Mouse (Mus musculus) cerebellum, postnatal 10 days (tissue): ENCODE data around the gene Grk1.

Source experiments
- DNase-seq, 2 experiments: peaks; one replicate each; pipeline ENCODE4 v3.0.0; 2021; ENCODE audit warnings: mixed read lengths in 2 of 2

The Grk1 gene

DNA sequence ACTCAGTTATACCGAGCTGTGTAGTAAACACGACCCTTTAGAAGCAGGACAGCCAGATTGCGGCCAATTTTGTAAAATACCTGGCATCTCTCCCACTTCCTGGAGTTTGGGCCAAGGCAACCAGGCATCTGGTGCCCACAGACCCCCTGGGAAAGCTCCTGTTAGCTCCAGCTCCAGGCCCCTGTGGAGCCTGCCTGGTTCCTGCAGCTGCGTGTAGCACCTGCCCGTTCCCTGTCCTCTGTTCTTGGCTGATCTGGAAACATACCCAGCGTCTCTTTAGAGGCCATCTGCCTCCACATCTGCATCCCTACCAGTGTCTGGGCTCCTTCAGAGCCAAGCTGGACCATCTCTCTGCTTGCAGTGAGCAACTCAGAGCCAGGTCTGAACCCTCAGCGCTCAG lies 25.5 kb downstream of the Grk1 start:
- peak; percentile 63 to 75 for DNase-seq

DNA sequence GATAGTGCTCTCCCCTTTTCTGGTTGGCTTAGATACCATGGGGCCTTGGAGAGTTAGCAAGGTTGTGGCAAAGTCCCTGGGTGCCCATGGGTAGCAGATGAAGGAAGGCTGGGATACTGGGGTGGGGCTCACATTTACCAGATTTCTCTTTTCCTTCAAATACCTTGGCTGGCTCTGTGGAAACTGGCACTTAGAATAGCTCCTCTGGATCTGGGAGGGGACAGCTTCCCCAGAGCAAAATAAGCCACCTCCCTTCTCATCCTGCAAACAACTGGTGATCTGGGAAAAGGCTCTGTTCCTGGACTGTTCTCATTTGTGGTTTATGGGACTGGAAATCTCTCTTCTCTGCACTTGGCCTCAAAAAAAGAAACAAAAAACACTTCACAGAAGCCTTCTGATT lies 26.0 kb downstream of the Grk1 start:
- DNase-seq, result no peak

DNA sequence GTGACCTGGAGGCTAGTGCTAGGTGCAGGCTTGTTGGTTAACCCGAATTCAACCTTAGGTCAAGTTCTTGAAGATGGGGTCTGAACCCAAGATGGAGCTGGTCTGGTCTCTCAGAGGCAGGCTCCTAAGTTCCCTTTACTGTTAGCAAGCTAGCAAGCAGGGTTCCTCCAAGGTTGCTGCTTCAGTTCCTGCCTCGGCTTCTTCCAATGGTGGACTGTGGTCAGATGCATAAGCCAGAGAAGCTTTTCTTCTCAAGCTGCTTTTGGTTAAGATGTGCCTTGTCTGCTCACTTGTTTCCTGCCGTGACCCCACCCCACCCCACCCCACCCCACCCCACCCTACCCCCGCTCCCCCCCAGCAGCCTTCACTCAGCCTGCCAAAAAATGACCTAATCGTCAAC lies 28.2 kb downstream of the Grk1 start:
- DNase-seq, result no peak

DNA sequence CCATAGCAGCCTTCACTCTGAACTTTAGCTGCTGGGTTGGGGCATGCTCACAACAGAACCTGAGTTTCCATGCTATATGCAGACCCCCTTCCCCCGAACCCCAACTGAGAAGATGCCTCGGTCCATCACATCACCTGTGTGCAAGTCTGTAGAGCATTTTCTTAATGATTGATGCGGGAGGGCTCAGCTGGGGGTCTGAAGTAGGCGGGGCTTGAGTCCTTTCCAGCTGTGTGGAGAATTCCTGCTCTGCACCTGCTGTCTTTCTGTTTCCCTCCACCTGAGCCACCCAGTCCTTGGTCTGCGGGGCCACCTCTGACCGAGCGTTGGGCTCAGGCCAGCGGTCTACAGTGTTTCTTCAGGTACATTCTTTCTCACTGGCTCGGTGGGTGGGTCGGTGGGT lies 30.0 kb downstream of the Grk1 start, which contains the start of gene Tmem255b:
Gene Tmem255b, plus strand, starts transcription at position 301 of the 400 bp plus-strand sequence.
- peak in 1 of 2 experiments; percentile 19 for DNase-seq

DNA sequence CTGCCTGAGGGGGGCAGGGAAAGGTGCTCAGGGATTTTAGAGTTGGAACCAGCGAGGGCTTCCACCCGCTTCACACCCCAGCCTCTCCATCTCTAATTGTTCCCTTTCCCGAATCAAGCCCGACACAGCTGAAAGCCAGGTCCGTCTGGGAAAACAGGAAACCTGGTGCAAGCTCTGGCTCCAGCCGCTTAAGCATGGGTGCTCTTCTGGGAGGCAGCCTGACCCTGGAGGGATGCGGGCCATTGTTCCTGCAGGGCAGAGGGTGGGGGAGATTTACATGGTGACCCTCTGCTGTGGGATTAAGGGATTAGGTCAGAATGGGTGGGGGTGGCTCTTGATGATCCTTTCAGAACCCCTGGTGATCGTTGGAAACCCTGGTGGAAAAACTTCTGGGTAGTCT lies 31.2 kb downstream of the Grk1 start:
- DNase-seq, result no peak

DNA sequence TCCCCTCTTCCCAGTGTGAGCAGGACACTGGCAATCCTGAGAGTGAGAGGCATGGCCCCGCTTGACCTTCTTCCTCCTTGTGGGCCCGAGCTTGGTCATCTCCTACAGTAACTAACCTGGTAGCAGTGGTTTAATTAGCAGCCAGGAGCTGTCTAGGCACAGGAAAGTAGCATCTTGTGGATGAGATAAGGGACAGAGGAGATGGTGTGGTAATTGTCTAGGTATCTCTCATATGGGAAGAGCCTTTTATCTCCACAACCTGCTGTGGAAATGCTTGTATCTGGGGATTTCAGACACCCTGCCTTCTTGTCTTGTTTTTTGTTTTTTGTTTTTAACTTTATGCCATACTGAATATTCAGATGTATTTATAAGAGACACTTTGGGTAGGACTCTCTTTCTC lies 32.6 kb downstream of the Grk1 start:
- DNase-seq, result no peak

DNA sequence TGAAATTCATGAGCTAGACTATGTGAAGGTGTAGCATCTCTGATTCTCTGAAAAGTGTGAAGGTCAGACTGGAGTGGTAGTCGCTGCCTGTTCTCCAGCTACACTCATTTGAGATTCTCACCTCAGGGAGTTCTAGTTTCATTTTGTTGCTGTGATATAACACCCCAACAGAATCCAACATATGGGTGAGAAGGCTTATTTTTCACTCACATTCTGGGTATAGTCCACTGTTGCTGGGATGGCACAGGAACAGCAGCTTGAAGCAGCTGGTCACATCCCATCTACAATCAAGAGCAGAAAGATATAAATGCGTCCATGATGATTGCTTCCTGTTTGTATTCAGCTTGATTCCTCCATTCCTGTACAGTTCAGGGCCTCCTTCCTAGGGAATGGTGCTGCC lies 37.3 kb downstream of the Grk1 start:
- DNase-seq, result no peak

DNA sequence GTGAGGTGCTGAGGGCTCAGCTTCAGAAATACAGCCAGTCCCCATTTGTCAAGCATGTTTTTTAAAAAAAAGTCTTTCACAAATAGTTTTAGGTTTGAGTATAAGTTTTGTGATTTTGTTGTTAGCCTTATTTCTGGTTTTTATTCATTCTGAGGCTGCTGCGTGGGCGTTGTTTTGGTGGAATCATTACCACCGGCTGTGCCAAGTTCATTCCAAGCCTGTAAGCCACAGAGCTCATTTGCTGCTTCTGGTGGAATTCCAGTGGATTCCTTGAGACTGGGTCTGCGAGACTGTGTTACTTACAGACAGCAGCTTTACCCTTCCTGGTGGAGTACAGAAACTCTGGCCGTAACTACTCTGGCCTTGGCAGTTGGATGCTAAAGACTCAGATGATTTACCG lies 41.6 kb downstream of the Grk1 start:
- no peak for DNase-seq

DNA sequence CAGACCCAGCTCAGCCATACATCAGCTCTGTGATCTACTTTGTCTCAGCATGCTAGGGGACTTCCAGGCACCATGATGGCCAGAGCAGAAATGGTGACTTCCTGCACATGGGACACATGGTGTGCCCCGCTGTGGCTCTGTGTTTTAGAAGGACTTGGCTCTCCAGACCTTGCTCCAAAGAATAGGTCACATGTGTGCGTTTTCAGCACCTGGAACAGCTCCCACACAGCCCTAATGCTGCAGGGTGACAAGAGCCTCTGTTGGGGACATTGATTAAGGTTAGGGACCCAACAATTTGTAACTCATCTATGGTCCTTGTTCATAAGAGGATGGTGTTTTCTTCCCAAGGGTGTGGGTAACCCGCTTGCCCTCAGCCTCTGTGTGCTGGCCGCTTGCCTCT lies 43.3 kb downstream of the Grk1 start:
- no peak for DNase-seq

DNA sequence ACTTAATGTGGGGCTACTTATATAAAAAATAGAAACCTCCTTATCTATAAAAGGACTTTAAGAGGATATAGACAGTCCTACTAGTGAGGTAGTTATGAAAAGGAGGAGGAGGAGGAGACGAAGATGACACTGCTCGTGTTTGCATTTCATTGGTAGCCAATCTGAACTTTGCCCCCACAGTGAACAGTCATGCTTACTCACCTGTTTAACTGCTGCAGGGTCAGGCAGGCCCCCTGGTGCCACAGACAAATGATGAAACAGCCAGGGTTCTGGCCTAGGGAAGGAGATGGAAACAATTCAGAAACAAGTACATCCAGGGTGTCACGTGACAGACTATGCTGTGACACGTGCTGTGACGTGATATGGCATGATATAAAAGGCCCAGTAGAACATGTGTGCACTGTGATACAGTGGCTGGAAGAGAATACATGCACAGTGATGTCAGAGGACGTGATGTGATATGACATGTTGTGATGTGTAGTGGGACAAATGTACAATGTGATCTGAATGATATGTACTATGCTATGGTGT lies 46.9 kb downstream of the Grk1 start:
- no peak for DNase-seq

DNA sequence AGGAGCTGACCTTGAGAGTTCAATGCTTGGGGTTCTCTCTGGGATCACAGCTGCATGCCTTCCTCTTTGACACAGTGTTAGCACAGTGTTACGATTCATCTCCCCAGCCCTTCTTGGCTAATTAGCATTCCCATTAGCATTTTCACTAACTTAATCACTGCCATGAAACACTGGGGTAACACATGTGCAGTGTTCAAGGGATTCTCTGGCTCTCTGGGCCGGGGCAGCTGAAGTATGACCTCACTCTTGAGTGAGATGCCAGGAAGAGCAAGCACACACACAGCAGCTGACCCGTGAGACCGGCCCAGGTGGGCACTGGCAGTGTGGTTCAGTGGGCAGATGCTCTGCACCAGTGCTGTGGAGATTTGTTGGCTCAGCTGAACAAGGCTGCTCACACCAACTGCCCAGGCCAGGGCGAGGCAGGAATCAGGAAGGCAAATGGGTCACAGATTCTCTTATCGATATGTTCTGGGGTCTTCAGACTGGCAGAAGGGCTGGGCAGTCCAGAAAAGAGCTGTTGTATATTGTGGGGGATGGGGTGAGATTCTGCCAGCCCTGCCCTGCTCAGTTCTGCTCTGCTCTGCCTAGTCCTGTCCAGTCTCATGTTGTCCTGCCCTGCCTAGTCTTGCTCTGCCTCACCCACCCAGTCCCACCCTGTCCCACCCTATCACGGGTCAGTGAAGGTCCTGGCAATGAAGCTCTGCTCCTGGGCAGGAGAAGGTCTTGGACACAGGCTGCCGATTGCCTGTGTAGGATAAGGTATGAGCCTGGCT lies 49.6 kb downstream of the Grk1 start:
- DNase-seq, result peak in 1 of 2 experiments; percentile 52

DNA sequence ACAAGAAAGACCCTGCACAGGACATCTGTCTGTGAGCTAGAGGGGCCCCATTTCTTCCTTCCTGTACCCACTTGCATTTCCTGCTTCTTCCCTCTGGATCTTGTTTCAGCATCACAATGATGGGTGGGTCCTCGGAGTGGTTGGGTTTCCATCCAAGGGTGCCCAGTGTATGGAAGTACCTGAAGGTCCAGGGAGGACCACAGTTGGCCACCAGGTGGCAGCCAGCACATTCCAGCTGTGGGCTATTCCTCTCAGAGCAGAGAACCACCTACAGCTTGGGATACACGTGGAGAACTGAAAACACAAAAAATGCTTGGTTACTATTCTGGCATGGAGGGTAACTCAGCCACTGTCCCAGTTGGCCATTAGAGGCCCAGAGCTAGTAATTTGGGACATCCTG lies 50.4 kb downstream of the Grk1 start:
- DNase-seq, result peak; percentile 62 to 70

DNA sequence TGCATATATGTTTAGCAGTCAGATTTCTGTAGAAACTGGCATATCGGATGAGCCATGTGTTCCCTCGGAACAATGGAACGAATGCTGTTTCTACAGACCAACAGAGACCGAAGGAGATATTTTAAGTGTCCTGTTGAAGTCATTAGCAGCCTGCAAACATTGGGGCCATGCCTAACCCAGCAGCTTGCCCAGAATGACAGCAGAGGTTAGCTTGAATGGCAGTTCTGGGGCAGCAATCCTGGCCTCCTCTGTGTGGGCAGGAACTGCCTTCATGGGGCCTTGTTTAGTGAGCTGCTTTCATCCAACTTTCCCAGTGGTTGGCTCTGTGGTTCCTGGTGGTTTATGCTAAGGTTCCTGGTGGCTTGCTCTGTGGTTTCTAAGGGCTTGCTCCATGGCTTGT lies 54.5 kb downstream of the Grk1 start:
- DNase-seq, result no peak

DNA sequence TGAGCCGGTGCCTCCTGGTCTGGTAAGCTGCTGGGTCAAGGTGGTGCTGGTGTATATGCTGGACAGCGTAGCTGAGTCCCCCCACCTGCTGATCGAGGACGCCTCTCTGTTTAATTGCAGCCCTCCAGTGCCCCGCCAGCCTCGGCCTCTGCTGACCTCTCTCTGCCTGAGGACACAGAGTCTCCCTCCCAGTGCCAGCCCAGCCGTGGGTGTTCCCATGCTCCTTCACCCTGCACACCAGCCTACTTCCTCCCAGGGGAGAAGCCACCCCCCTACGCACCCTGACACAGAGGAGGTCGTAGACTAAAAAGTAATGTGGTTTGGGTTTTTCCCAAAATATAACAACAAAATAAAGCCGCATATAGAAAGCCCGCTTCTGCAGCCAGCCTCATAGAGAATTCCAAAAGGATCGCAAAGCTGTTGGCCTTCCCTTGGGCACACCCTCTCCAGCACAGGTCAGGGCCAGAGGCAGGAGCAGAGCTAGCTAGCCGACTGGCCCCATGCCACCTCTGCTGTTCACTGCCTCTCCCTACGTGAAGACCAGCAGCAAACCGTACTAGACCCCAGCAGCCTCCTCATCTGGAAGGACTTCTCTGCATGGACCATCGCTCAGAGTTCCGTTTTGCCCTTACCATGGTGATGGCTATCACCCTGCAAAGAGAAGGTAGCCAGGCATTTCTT lies 56.3 kb downstream of the Grk1 start:
- DNase-seq, result no peak

DNA sequence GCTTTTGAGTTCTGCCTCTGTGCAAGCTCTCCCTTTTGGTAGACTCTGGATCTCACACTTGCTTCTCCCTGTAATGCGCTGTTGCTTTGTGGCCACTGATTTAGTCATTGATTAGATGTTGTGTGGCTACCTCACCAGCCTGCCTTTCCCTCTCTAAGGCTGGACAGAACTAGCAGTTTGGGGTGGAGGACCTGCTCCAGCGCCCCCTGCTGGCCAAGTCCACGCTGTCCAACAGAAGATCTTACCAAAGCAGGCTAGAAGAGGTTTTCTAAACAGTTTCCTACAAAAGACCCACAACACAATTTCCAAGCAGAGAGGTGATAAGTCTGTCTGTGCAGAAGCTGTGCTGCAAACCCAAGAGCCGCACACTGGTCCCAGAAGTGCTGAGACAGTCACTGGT lies 57.0 kb downstream of the Grk1 start:
- DNase-seq, result peak; percentile 88 to 92

DNA sequence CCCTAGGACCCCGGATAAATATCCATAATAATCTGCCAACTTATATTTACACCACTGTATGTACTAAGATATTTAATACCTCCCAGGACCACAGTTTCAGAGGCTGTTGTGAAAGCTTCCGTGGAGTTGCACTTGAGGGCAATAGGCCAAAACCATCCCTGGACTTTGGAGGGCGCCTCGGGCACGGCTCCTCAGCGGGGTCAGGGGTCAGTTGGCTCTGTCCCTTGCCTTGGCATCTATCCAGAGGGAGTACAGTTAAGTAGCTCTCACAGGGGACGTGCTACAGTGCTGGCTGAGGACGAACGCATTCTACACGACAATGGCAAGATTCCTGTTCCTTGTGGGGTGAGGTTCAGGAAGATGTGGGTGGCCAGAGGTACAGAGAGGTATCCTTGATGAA lies 57.5 kb downstream of the Grk1 start:
- peak; percentile 43 to 53 for DNase-seq

DNA sequence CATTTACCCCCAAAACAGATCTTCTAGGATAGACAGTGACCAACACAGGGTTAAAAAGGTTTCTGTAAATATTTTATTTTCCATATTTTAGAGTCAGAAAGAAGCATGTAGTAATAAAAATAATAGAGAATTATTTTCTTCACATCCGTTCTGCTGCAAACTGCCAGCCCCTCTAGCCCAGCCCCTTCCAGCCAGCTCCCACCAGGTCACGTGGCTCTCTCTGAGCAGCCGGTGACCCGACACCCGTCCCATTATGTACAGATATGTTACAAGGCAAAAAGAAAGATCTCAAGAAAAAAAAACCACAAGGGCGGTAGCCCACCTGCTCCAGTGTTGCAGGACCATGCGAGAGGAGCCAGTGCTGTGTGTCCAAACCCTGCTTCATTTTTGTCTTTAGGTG lies 60.4 kb downstream of the Grk1 start:
- DNase-seq, result no peak

DNA sequence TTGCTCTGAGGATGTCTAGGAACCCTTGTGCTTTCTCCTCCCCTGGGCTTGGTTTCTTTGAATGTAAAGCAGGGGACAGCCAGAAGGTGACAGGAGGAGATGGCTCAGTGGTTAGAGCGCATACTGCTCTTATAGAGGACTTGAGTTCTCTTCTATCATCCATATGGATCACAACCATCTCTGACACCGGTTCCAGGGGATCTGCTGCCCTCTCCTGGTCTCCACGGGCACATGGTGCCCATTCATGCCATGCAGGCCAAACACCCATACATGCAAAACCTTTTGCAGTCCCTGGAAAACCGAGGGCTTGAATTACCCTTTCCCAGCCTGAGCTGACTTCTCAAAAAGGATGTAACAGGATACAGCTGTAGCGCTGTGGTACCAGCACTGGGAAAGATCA lies 62.1 kb downstream of the Grk1 start:
- DNase-seq, result peak; percentile 65 to 69

DNA sequence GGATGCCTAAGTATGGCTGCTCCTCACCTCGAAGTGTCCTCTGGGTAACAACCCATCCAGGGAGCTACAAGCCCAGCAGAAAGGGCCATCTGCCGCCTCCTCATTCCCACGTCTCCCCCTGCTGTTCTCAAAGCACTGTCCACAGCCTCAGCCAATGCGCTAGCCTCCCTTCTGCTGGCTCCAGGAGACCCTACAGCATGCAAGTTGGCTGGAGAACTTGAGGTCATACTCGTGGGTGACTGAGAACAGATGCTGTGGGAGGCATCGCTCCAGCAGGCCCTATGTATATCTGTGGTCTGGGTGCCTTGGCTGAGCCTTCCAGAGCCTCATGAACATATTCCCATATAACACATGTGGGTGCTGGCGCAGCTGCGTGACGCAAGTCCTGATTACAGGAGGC lies 63.9 kb downstream of the Grk1 start:
- peak; percentile 72 to 81 for DNase-seq

DNA sequence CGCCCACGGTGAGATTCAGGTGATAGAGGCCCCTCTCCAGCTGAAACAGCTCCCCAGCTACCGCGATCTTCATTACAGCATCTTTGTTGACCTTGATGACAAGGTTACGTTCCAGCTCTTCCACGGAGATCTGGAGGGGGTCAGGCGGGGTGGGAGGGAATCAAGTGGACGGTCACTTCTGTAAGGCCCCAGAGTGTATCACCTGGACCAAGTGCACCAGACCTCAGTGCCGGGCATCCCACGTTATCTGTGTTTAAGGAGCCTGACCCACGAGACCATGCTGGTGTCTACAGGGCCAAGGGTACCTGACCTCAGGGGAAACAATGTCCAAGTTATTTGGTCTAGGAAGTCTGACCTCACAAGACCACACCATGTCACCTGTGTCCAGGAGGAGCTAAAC lies 66.6 kb downstream of the Grk1 start:
- DNase-seq, result no peak
